Mouse (Mus musculus) naive thymus-derived CD4-positive, alpha-beta T cell, adult 2 months (primary cell): ENCODE data around the gene Wnk4.
A peak's percentile ranks its signal among the peaks of the same experiment; 100 is the strongest.
"Not testable (repeated sequence)": the region's sequence is repeated elsewhere in the genome, so short reads cannot be mapped to it uniquely, and the experiment has no call there.

Source experiments
- DNase-seq: peaks from one replicate; pipeline ENCODE4 v3.0.0-alpha.2; 2011; ENCODE audit warnings: low read depth

The Wnk4 gene

GRCm38 (mm10) chr11:101316501-101316917 lies 56.1 kb downstream of the Wnk4 start:
- DNase-seq: no peak

GRCm38 (mm10) chr11:101323609-101324008 lies 63.2 kb downstream of the Wnk4 start:
- peak; percentile 46 for DNase-seq

GRCm38 (mm10) chr11:101324763-101325162 lies 64.4 kb downstream of the Wnk4 start, which contains the start of gene Aoc2:
Gene Aoc2, plus strand, starts transcription at chr11:101325063.
- no peak for DNase-seq

GRCm38 (mm10) chr11:101325201-101325600 lies 64.8 kb downstream of the Wnk4 start:
- not testable (repeated sequence) for DNase-seq

GRCm38 (mm10) chr11:101326147-101326546 lies 65.8 kb downstream of the Wnk4 start:
- DNase-seq: no peak
